Comparison of ENCODE assay signal across 16 mouse cellular contexts in genomic region chr7:16906889-16907559, GRCm38 (mm10). TPM values are rescaled to one million over a fixed set of nuclear protein-coding genes. Genes with fewer than 3 reads are reported as not detected.
DNase-seq lines count a peak whose midpoint lies in the region; ATAC-seq and TF ChIP-seq lines count a peak whose summit lies in the region.
"Had no signal": no experiment of that assay in that cellular context is flagged by ENCODE, and none has a peak within 500 bp of the region (broad histone marks: within the 10 kb centered on the region; RNA-seq: fewer than 3 reads in every experiment).

No protein-coding gene starts in this region.

- H3K4me1 ChIP-seq in kidney, adult 2 months (ENCODE audit: control insufficient read depth, insufficient read depth, low read length): no peaks in the 10 kb centered on the region
- H3K4me1 ChIP-seq in CH12.LX (ENCODE audit: control insufficient read depth in 1 of 2, insufficient read depth in 2 of 2): peaks cover 54 to 74% of the 10 kb centered on the region in 2 experiments
- H3K4me1 ChIP-seq in intestine, embryonic 16.5 days (ENCODE audit: control insufficient read depth, insufficient read depth, low read length): peaks cover 40% of the 10 kb centered on the region

- no peak for ATAC-seq in intestine, embryonic 16.5 days
- ATAC-seq: forebrain, embryonic 14.5 days had no signal

- in situ Hi-C loops in CH12.LX (cut with MboI; ENCODE audit: low pct_ligation_motif_present, low pct_unique_long_range_greater_than_20kb, low sequenced_read_pairs): loop anchor here (5.0 kb wide), 2 partner anchors 35 to 90 kb away; partner anchors contain the start of genes Fkrp and Strn4

- no peak for TF ChIP-seq CTCF in gastrocnemius, adult 2 months (IDR thresholded peaks at IDR 0.05)
- no peak for TF ChIP-seq CTCF in kidney, adult 2 months (conservative IDR thresholded peaks at IDR 0.05; ENCODE audit: insufficient read depth, insufficient read length, low read depth, low read length)
- TF ChIP-seq CTCF in CH12.LX (conservative IDR thresholded peaks at IDR 0.05 in 1 of 2, IDR thresholded peaks at IDR 0.05 in 1 of 2; ENCODE audit: low read depth in 2 of 2, low read length in 2 of 2): no peak

- DNase-seq in gastrocnemius, adult 2 months: peak; percentile 31
- no peak for DNase-seq in gastrocnemius, adult 8-10 months (ENCODE audit: low spot score in 2 of 2)
- DNase-seq in kidney, adult 2 months: no peak
- DNase-seq in kidney, adult 18-20 months: no peak
- no peak for DNase-seq in CH12.LX (ENCODE audit: extremely low read depth)
- DNase-seq in c-Kit-positive CD71-positive TER-119-positive erythroid progenitor cells, embryonic 14.5 days (ENCODE audit: low spot score): no peak
- no peak for DNase-seq in spleen, postnatal 14 days (ENCODE audit: low spot score in 2 of 2)
- DNase-seq: adrenal gland, postnatal 25 days; cerebellum, adult 9-10 months; kidney, adult 9 months; thymus, adult 18-20 months had no signal

- peak overlapping the region; percentile 57 for H3K4me3 ChIP-seq in gastrocnemius, adult 2 months
- H3K4me3 ChIP-seq in kidney, adult 2 months (ENCODE audit: insufficient read depth, low read depth, low read length): peak overlapping the region; percentile 4; the same call in 1 of the 2 replicates
- peak overlapping the region; percentile 52 to 66 (median 63) for H3K4me3 ChIP-seq in CH12.LX (replicated peaks in 1 of 3; ENCODE audit: low read depth in 2 of 3, low read length in 2 of 3, poor library complexity in 1 of 3)
- 0 out of 2 replicates have a peak overlapping the region, but pooled peaks have one; percentile 3 for H3K4me3 ChIP-seq in intestine, embryonic 16.5 days (ENCODE audit: low read length)
- H3K4me3 ChIP-seq: limb, embryonic 12.5 days; midbrain, embryonic 12.5 days had no signal

- TF ChIP-seq POLR2A in kidney, adult 2 months (IDR thresholded peaks at IDR 0.05; ENCODE audit: low read depth, low read length): no peak
- no peak for TF ChIP-seq POLR2A in CH12.LX (IDR thresholded peaks at IDR 0.05; ENCODE audit: low read depth, low read length)

- H3K79me2 ChIP-seq in CH12.LX (replicated peaks; ENCODE audit: control insufficient read depth, extremely low read depth, insufficient read depth, poor library complexity, severe bottlenecking): no peaks in the 10 kb centered on the region

- H3K9me3 ChIP-seq in CH12.LX (replicated peaks; ENCODE audit: low read length): no peaks in the 10 kb centered on the region
- no peaks in the 10 kb centered on the region for H3K9me3 ChIP-seq in intestine, embryonic 16.5 days (ENCODE audit: control insufficient read depth, low read length)
- H3K9me3 ChIP-seq: limb, embryonic 12.5 days; midbrain, embryonic 12.5 days had no signal

- dilution Hi-C loops in CH12.LX (cut with MboI; ENCODE audit: extremely low pct_ligation_motif_present, extremely low pct_unique_long_range_greater_than_20kb, low sequenced_read_pairs): no loop called here

- peak overlapping the region; percentile 75 for H3K27ac ChIP-seq in gastrocnemius, adult 2 months
- no peak overlapping the region for H3K27ac ChIP-seq in kidney, adult 2 months (ENCODE audit: insufficient read depth, low read depth, low read length)
- peak overlapping the region; percentile 34 for H3K27ac ChIP-seq in CH12.LX (ENCODE audit: insufficient read depth, low read depth)
- no peak overlapping the region for H3K27ac ChIP-seq in intestine, embryonic 16.5 days (ENCODE audit: low read length)
- H3K27ac ChIP-seq: midbrain, embryonic 12.5 days had no signal

- intact Hi-C loops in gastrocnemius, adult 2 months (cut with DNase I): no loop called here

- TF ChIP-seq RAD21 in CH12.LX (IDR thresholded peaks at IDR 0.05; ENCODE audit: low read depth, low read length): no peak

- H3K4me2 ChIP-seq in CH12.LX (ENCODE audit: insufficient read depth, low read depth, poor library complexity, severe bottlenecking): peak overlapping the region; percentile 42
- peak overlapping the region; percentile 23; the same call in 1 of the 2 replicates for H3K4me2 ChIP-seq in intestine, embryonic 16.5 days (ENCODE audit: low read depth, low read length)
- H3K4me2 ChIP-seq: midbrain, embryonic 12.5 days had no signal

- 92% methylated on average over 41 of the region's 41 CpGs for WGBS in kidney, adult 2 months
- WGBS in intestine, embryonic 16.5 days: 91% methylated on average over 41 of the region's 41 CpGs

- no peaks in the 10 kb centered on the region for H3K36me3 ChIP-seq in kidney, adult 2 months (ENCODE audit: control insufficient read depth, insufficient read depth, low read length)
- H3K36me3 ChIP-seq in CH12.LX (replicated peaks in 1 of 2; ENCODE audit: control insufficient read depth in 1 of 2, insufficient read depth in 1 of 2, low read length in 1 of 2): peaks cover 3 to 28% of the 10 kb centered on the region in 2 experiments
- H3K36me3 ChIP-seq in intestine, embryonic 16.5 days (ENCODE audit: control insufficient read depth, insufficient read depth, low read length): no peaks in the 10 kb centered on the region
- H3K36me3 ChIP-seq: limb, embryonic 12.5 days; midbrain, embryonic 12.5 days had no signal

- TF ChIP-seq EP300 in CH12.LX (IDR thresholded peaks at IDR 0.05; ENCODE audit: low read length): no peak

- no peaks in the 10 kb centered on the region for H3K27me3 ChIP-seq in kidney, adult 2 months (replicated peaks; ENCODE audit: control insufficient read depth, insufficient read depth, low read length)
- H3K27me3 ChIP-seq in CH12.LX (replicated peaks): no peaks in the 10 kb centered on the region
- 0 out of 2 replicates have a peak, but pooled peaks cover 2% of the 10 kb centered on the region for H3K27me3 ChIP-seq in intestine, embryonic 16.5 days (replicated peaks; ENCODE audit: control insufficient read depth, insufficient read depth, low read length)
- H3K27me3 ChIP-seq: limb, embryonic 12.5 days had no signal

- H3K9ac ChIP-seq in CH12.LX (ENCODE audit: insufficient read depth, low read depth): peak overlapping the region; percentile 42
- peak overlapping the region; percentile 20; the same call in 1 of the 2 replicates for H3K9ac ChIP-seq in intestine, embryonic 16.5 days (ENCODE audit: low read depth, low read length)

TF ChIP-seq in CH12.LX, 34 proteins besides CTCF, POLR2A, EP300 and RAD21 (continues in another document):
- TF ChIP-seq JUND (conservative IDR thresholded peaks at IDR 0.05; ENCODE audit: low read depth, low read length) (no peak), IRF4 (IDR thresholded peaks at IDR 0.05; ENCODE audit: low read depth, low read length) (no peak), UBTF (IDR thresholded peaks at IDR 0.05; ENCODE audit: low read depth, low read length) (0 out of 2 replicates have a peak, but pooled peaks have one; percentile 61), NRF1 (IDR thresholded peaks at IDR 0.05; ENCODE audit: low read depth, low read length) (no peak), ZKSCAN1 (IDR thresholded peaks at IDR 0.05; ENCODE audit: borderline replicate concordance, low read depth, low read length) (no peak), ETS1 (conservative IDR thresholded peaks at IDR 0.05; ENCODE audit: low read depth, low read length) (0 out of 2 replicates have a peak, but pooled peaks have one; percentile 22), MYC (IDR thresholded peaks at IDR 0.05; ENCODE audit: low read depth, low read length) (0 out of 2 replicates have a peak, but pooled peaks have one; percentile 30), MEF2A (IDR thresholded peaks at IDR 0.05; ENCODE audit: borderline replicate concordance, low read depth, low read length) (no peak), CHD1 (IDR thresholded peaks at IDR 0.05; ENCODE audit: low read depth, low read length) (no peak), MAX (IDR thresholded peaks at IDR 0.05; ENCODE audit: low read length) (peak; percentile 73)

RNA-seq across cellular contexts. Expression of gene Ptgir, which starts 0.7 kb away (rescaled TPM):
- total RNA-seq in gastrocnemius, adult 2 months (2021): under 1 TPM; 0.67 to 0.79 TPM
- under 1 TPM; 0.62 to 0.97 (median 0.93) TPM for total RNA-seq in gastrocnemius, adult 8-10 months (2022)
- polyA plus RNA-seq in kidney, adult 2 months (2012; rRNA removed): 4.0 and 5.0 TPM in 2 replicates
- total RNA-seq in CH12.LX (2012; rRNA removed): 7.0 and 7.5 TPM in 2 replicates
- total RNA-seq in CH12.LX (2014; rRNA removed): 2.7 and 3.8 TPM in 2 replicates
- 31.1 and 33.3 TPM in 2 replicates for polyA plus RNA-seq in CH12.LX (2012; ENCODE audit: insufficient read length, low read depth)
- 2.5 and 3.2 TPM in 2 replicates for polyA plus RNA-seq in intestine, embryonic 16.5 days (2015; fragmentation: Nextera tagmentation; extraction: Ambion mirVana)

RNA-seq across cellular contexts. Expression of gene Gng8, which starts 15.4 kb away (rescaled TPM):
- total RNA-seq in gastrocnemius, adult 2 months (2021): not detected
- under 1 TPM in 1 of 4 experiments, not detected in 3; 0.36 TPM for total RNA-seq in gastrocnemius, adult 8-10 months (2022)
- polyA plus RNA-seq in kidney, adult 2 months (2012; rRNA removed): 3.6 and 3.7 TPM in 2 replicates
- 0.25 TPM in 1 of 2 replicates, not detected in the other for total RNA-seq in CH12.LX (2012; rRNA removed)
- not detected in 2 replicates for total RNA-seq in CH12.LX (2014; rRNA removed)
- 2.4 and 2.5 TPM in 2 replicates for polyA plus RNA-seq in CH12.LX (2012; ENCODE audit: insufficient read length, low read depth)
- 7.8 and 9.2 TPM in 2 replicates for polyA plus RNA-seq in intestine, embryonic 16.5 days (2015; fragmentation: Nextera tagmentation; extraction: Ambion mirVana)

RNA-seq across cellular contexts. Expression of gene Calm3, which starts 16.9 kb away (rescaled TPM):
- 100 to 1,000 TPM; 290 to 400 TPM for total RNA-seq in gastrocnemius, adult 2 months (2021)
- 100 to 1,000 TPM; 386 to 534 (median 424) TPM for total RNA-seq in gastrocnemius, adult 8-10 months (2022)
- polyA plus RNA-seq in kidney, adult 2 months (2012; rRNA removed): 305 and 325 TPM in 2 replicates
- total RNA-seq in CH12.LX (2012; rRNA removed) (312 and 326 TPM in 2 replicates), CH12.LX (2014; rRNA removed) (277 and 294 TPM in 2 replicates)
- 623 and 775 TPM in 2 replicates for polyA plus RNA-seq in CH12.LX (2012; ENCODE audit: insufficient read length, low read depth)
- polyA plus RNA-seq in intestine, embryonic 16.5 days (2015; fragmentation: Nextera tagmentation; extraction: Ambion mirVana): 163 and 171 TPM in 2 replicates

RNA-seq across cellular contexts. Expression of gene Dact3, which starts 31.9 kb away (rescaled TPM):
- total RNA-seq in gastrocnemius, adult 2 months (2021): 1 to 10 TPM in 1 of 2 experiments, under 1 TPM in 1; 0.99 to 1.7 TPM
- total RNA-seq in gastrocnemius, adult 8-10 months (2022): 1 to 10 TPM in 2 of 4 experiments, under 1 TPM in 2; 0.87 to 1.4 (median 1.1) TPM
- polyA plus RNA-seq in kidney, adult 2 months (2012; rRNA removed): 5.5 and 7.5 TPM in 2 replicates
- total RNA-seq in CH12.LX (2012; rRNA removed) (2.9 and 3.5 TPM in 2 replicates), CH12.LX (2014; rRNA removed) (4.0 and 5.1 TPM in 2 replicates)
- 9.2 and 12.0 TPM in 2 replicates for polyA plus RNA-seq in CH12.LX (2012; ENCODE audit: insufficient read length, low read depth)
- polyA plus RNA-seq in intestine, embryonic 16.5 days (2015; fragmentation: Nextera tagmentation; extraction: Ambion mirVana): 1.6 and 1.7 TPM in 2 replicates

RNA-seq across cellular contexts. Expression of gene Pnmal2, which starts 37.5 kb away (rescaled TPM):
- total RNA-seq in gastrocnemius, adult 2 months (2021): under 1 TPM; 0.74 to 0.86 TPM
- total RNA-seq in gastrocnemius, adult 8-10 months (2022): under 1 TPM; 0.24 to 0.76 (median 0.41) TPM
- 3.6 and 4.0 TPM in 2 replicates for polyA plus RNA-seq in kidney, adult 2 months (2012; rRNA removed)
- total RNA-seq in CH12.LX (2012; rRNA removed) (0.21 and 0.38 TPM in 2 replicates), CH12.LX (2014; rRNA removed) (not detected in 2 replicates)
- 0.09 TPM in 1 of 2 replicates, not detected in the other for polyA plus RNA-seq in CH12.LX (2012; ENCODE audit: insufficient read length, low read depth)
- polyA plus RNA-seq in intestine, embryonic 16.5 days (2015; fragmentation: Nextera tagmentation; extraction: Ambion mirVana): 4.9 and 5.4 TPM in 2 replicates
- total RNA-seq: granulocyte monocyte progenitor cell, adult 5-6 weeks had no signal

Comparison
In these comparisons a context has a peak if more than half of its experiments do, and no peak if none do; other contexts are left out.
1. H3K27ac ChIP-seq: peak in gastrocnemius, adult 2 months (single experiment) and CH12.LX (single experiment); none in kidney, adult 2 months (single experiment) and intestine, embryonic 16.5 days (single experiment).
2. H3K4me3 ChIP-seq: peak in every context shown above with its lines; median percentile 63 in CH12.LX; 57 in gastrocnemius, adult 2 months; 4 in kidney, adult 2 months; 3 in intestine, embryonic 16.5 days.